Mouse (Mus musculus): Measurements from ENCODE around the gene Dhx15. TPM values are rescaled to one million over a fixed set of nuclear protein-coding genes. Genes with fewer than 3 reads are reported as not detected.

Gene Dhx15
- polyA plus RNA-seq, 2 experiments = 34.9 to 57.4 TPM

- ATAC-seq (ENCODE audit: insufficient read depth) (peak; percentile 65), DNase-seq (ENCODE audit: low read depth in 3 of 3, low spot score in 3 of 3) (peak; percentile 19 to 35 (median 31))
- Histone ChIP-seq H3K27me3 (ENCODE audit: control insufficient read depth, insufficient read depth, low read length) (no peaks in the 10 kb centered on the region), H3K4me3 (ENCODE audit: insufficient read depth in 1 of 2, low read depth in 2 of 2, low read length in 2 of 2) (peak overlapping the region; percentile 97 to 100), H3K36me3 (replicated peaks; ENCODE audit: control insufficient read depth, insufficient read depth, low read depth) (no peaks in the 10 kb centered on the region), H3K9ac (replicated peaks) (peak overlapping the region; percentile 99), H3K4me1 (replicated peaks; ENCODE audit: control insufficient read depth in 2 of 2, insufficient read depth in 2 of 2, low read length in 1 of 2) (peaks cover 11 to 16% of the 10 kb centered on the region in 2 experiments), H3K27ac (peak overlapping the region; percentile 38), H3K4me2 (ENCODE audit: low read depth) (peak overlapping the region; percentile 87), H3K9me3 (ENCODE audit: control insufficient read depth, low read length) (no peaks in the 10 kb centered on the region)
- no peak for TF ChIP-seq EP300 (IDR thresholded peaks at IDR 0.05; ENCODE audit: low read depth)
- no peak for TF ChIP-seq CTCF (IDR thresholded peaks at IDR 0.05; ENCODE audit: low read depth)
- WGBS (ENCODE audit: insufficient replicate concordance) = under 1% methylated on average over 63 of the region's 63 CpGs
Observed at GRCm38 (mm10) chr5:52189664-52190365, 499 bp downstream of the Dhx15 start.

DNA sequence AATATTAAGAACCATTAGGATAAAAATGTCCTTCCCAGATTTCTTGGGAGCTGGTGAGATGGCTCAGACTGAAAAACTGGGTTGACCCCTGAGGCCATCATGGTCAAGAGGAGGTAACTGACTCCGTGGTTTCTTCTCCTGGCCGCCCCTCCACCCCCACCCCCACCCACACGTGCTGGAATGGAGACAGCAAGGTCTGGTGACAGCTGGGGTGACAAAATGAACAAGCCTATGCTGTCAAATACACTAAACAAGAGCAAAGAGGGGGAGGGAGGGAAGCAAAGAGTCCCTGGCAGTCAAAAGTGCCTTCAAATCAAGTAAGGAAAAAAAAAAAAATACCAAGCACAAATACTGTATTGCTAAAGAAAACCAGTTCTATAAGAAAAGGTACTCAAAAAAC lies 2.1 kb downstream of the Dhx15 start:
- peak overlapping the region; percentile 99 for H3K9ac ChIP-seq (replicated peaks)
- WGBS (ENCODE audit: insufficient replicate concordance) = 12% methylated on average over 3 of the region's 3 CpGs

DNA sequence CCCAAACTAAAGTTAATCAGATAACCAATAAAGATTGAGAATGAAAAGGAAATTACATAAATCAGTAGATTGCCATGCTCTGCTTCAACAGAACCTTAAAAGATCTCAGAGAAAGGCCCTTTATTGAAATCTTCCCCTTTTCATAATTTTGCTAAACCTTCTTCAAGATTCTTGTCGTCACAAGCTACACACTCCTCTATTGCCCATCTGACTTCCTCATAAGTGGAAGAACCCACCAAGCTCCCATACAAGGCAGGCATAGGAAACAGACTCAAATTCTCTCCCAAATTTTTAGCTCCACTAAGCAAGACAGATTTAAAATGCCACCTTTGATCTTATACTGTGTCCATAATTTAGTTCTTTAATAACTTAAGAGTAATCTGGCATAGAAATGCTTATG lies 13.0 kb downstream of the Dhx15 start:
- no peak overlapping the region for H3K4me3 ChIP-seq (ENCODE audit: insufficient read depth in 1 of 2, low read depth in 2 of 2, low read length in 2 of 2)
- no peak overlapping the region for H3K4me2 ChIP-seq (ENCODE audit: low read depth)
- H3K27me3 ChIP-seq (ENCODE audit: control insufficient read depth, insufficient read depth, low read length) = no peaks in the 10 kb centered on the region
- TF ChIP-seq CTCF (IDR thresholded peaks at IDR 0.05; ENCODE audit: low read depth) (no peak), EP300 (IDR thresholded peaks at IDR 0.05; ENCODE audit: low read depth) (no peak)
- no peaks in the 10 kb centered on the region for H3K9me3 ChIP-seq (ENCODE audit: control insufficient read depth, low read length)
- DNase-seq (ENCODE audit: low read depth in 3 of 3, low spot score in 3 of 3) (no peak), ATAC-seq (ENCODE audit: insufficient read depth) (no peak)
- no peak overlapping the region for H3K9ac ChIP-seq (replicated peaks)
- WGBS (ENCODE audit: insufficient replicate concordance) = 62% methylated on average over 1 of the region's 1 CpGs
- H3K27ac ChIP-seq = no peak overlapping the region
- H3K4me1 ChIP-seq (replicated peaks; ENCODE audit: control insufficient read depth in 2 of 2, insufficient read depth in 2 of 2, low read length in 1 of 2) = no peaks in the 10 kb centered on the region
- peaks cover 27% of the 10 kb centered on the region for H3K36me3 ChIP-seq (replicated peaks; ENCODE audit: control insufficient read depth, insufficient read depth, low read depth)

More for the DNA sequence above, 2.1 kb downstream of the Dhx15 start:
- TF ChIP-seq EP300 (IDR thresholded peaks at IDR 0.05; ENCODE audit: low read depth) (no peak), CTCF (IDR thresholded peaks at IDR 0.05; ENCODE audit: low read depth) (no peak)
- ATAC-seq (ENCODE audit: insufficient read depth) = no peak
- DNase-seq (ENCODE audit: low read depth in 3 of 3, low spot score in 3 of 3) = no peak
- no peaks in the 10 kb centered on the region for H3K27me3 ChIP-seq (ENCODE audit: control insufficient read depth, insufficient read depth, low read length)
- peaks cover 13% of the 10 kb centered on the region for H3K36me3 ChIP-seq (replicated peaks; ENCODE audit: control insufficient read depth, insufficient read depth, low read depth)
- H3K9me3 ChIP-seq (ENCODE audit: control insufficient read depth, low read length) = no peaks in the 10 kb centered on the region
- H3K4me2 ChIP-seq (ENCODE audit: low read depth) = peak overlapping the region; percentile 87
- H3K4me3 ChIP-seq (ENCODE audit: insufficient read depth in 1 of 2, low read depth in 2 of 2, low read length in 2 of 2) = peak overlapping the region; percentile 21 to 100; a peak in 3 of 4 replicates
- peaks cover 11 to 16% of the 10 kb centered on the region in 2 experiments for H3K4me1 ChIP-seq (replicated peaks; ENCODE audit: control insufficient read depth in 2 of 2, insufficient read depth in 2 of 2, low read length in 1 of 2)
- H3K27ac ChIP-seq = no peak overlapping the region

DNA sequence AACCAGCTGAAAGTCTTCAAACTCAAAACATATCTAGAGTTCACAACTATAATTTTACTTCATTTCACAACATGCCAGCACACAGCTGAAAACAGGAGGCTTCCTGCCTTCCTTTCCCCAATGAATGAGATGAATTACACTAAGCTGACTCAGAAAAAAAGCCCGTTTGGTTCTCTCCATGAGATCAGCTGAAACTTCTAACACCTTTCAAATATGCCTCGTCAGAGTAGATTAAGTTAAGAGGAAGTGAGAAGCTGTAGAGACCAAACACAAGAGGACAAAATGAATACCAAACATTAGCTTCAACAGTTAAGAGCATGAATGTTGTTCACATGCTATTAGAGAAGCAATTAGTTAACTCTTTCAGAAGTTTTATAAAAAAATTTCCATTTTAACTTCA lies 21.8 kb downstream of the Dhx15 start:
- TF ChIP-seq EP300 (IDR thresholded peaks at IDR 0.05; ENCODE audit: low read depth) = no peak
- no peak for TF ChIP-seq CTCF (IDR thresholded peaks at IDR 0.05; ENCODE audit: low read depth)
- Histone ChIP-seq H3K9me3 (ENCODE audit: control insufficient read depth, low read length) (no peaks in the 10 kb centered on the region), H3K4me2 (ENCODE audit: low read depth) (no peak overlapping the region), H3K27me3 (ENCODE audit: control insufficient read depth, insufficient read depth, low read length) (no peaks in the 10 kb centered on the region), H3K36me3 (replicated peaks; ENCODE audit: control insufficient read depth, insufficient read depth, low read depth) (peaks cover 39% of the 10 kb centered on the region), H3K4me3 (ENCODE audit: insufficient read depth in 1 of 2, low read depth in 2 of 2, low read length in 2 of 2) (no peak overlapping the region), H3K27ac (no peak overlapping the region), H3K4me1 (replicated peaks; ENCODE audit: control insufficient read depth in 2 of 2, insufficient read depth in 2 of 2, low read length in 1 of 2) (no peaks in the 10 kb centered on the region), H3K9ac (replicated peaks) (no peak overlapping the region)
- DNase-seq (ENCODE audit: low read depth in 3 of 3, low spot score in 3 of 3) (no peak), ATAC-seq (ENCODE audit: insufficient read depth) (no peak)
- 23% methylated on average over 2 of the region's 2 CpGs for WGBS (ENCODE audit: insufficient replicate concordance)

DNA sequence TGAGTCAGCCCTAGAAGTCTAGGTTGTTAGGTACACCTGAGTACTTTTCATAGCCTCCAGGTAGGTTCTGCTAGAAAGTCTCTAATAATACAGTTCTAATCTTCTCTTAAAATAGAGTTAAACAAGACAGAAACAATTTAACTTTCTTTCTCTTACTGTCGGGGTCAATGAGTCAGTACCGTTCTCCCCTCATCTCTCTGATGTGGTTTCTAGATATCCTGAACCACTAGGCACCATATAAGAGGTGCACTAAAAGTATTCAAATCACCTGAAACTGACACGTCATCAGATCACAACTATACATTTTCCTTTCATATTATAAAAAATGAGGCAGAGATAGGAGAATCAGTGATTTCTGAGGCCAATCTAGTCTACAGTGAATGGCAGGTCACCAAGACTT lies 41.2 kb downstream of the Dhx15 start:
- no peaks in the 10 kb centered on the region for H3K27me3 ChIP-seq (ENCODE audit: control insufficient read depth, insufficient read depth, low read length)
- H3K36me3 ChIP-seq (replicated peaks; ENCODE audit: control insufficient read depth, insufficient read depth, low read depth) = peaks cover 21% of the 10 kb centered on the region
- no peak overlapping the region for H3K4me2 ChIP-seq (ENCODE audit: low read depth)
- 52% methylated on average over 3 of the region's 3 CpGs for WGBS (ENCODE audit: insufficient replicate concordance)
- DNase-seq (ENCODE audit: low read depth in 3 of 3, low spot score in 3 of 3) = no peak
- H3K27ac ChIP-seq = no peak overlapping the region
- TF ChIP-seq EP300 (IDR thresholded peaks at IDR 0.05; ENCODE audit: low read depth) = no peak
- no peak for TF ChIP-seq CTCF (IDR thresholded peaks at IDR 0.05; ENCODE audit: low read depth)
- no peak for ATAC-seq (ENCODE audit: insufficient read depth)
- no peak overlapping the region for H3K9ac ChIP-seq (replicated peaks)
- H3K4me1 ChIP-seq (replicated peaks; ENCODE audit: control insufficient read depth in 2 of 2, insufficient read depth in 2 of 2, low read length in 1 of 2) = no peaks in the 10 kb centered on the region
- H3K9me3 ChIP-seq (ENCODE audit: control insufficient read depth, low read length) = no peaks in the 10 kb centered on the region
- H3K4me3 ChIP-seq (ENCODE audit: insufficient read depth in 1 of 2, low read depth in 2 of 2, low read length in 2 of 2) = no peak overlapping the region

Measured in liver, embryonic 14.5 days (tissue).